Mouse (Mus musculus): ENCODE data around the gene Baz2b.

DNA sequence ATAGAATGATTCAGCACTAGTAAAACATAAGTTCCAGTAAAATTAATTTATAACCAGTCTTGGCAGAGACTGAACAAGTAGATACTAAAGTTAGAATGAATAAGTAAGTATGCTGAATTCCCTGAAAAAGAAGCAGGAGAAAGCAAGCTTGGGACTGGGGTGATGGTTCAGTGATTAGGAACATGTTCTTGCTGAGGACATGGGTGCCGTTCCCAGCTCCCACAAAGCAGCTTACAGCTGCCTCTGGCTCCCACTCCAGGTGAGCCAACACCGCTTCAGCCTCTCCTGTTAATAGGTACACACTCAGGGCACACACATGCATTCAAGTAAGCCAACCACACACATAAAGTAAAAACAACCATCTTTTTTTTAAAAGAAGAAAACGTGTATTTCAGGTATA, 32.1 kb downstream of the Baz2b start:
- TF ChIP-seq CTCF (IDR thresholded peaks at IDR 0.05; ENCODE audit: low read depth) (no peak), EP300 (optimal IDR thresholded peaks at IDR 0.05) (no peak)
